18 mouse cellular contexts compared by ENCODE assay signal in the genomic region with DNA sequence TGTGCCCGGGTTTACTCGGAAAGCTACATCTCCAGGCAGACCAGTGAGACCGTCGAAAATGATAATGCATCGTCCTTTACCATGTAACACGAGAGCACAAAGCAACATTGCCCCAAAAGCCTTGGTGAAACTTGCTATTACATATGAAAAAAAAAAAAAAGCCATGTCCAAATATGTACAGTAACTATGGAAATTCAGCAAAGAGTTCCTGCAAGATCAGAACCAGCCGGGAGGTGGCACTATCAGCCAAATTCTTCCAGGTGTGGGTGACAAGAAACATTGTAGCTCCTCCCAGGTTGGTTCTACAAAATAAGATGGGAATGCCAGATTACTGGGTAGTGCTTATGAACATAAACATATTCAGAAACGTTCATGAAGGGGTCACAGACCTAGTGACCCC. TPM values are rescaled to one million over a fixed set of nuclear protein-coding genes. Genes with fewer than 3 reads are reported as not detected.
A peak's percentile ranks its signal among the peaks of the same experiment; 100 is the strongest.
DNase-seq lines count a peak whose midpoint lies in the region; TF ChIP-seq lines count a peak whose summit lies in the region.
"Had no signal": no experiment of that assay in that cellular context is flagged by ENCODE, and none has a peak within 500 bp of the region (broad histone marks: within the 10 kb centered on the region; RNA-seq: fewer than 3 reads in every experiment).

No protein-coding gene starts in this region.

- no peak overlapping the region for H3K4me3 ChIP-seq in lung, adult 2 months (replicated peaks; ENCODE audit: extremely low read depth, low read depth, low read length)
- H3K4me3 ChIP-seq: embryonic facial prominence, embryonic 15.5 days; forebrain, embryonic 15.5 days; intestine, embryonic 15.5 days; liver, embryonic 15.5 days; midbrain, embryonic 10.5 days had no signal

- TF ChIP-seq POLR2A in lung, adult 2 months (IDR thresholded peaks at IDR 0.05; ENCODE audit: borderline replicate concordance, extremely low read depth, low read depth, low read length), result no peak

- peak; percentile 31 for DNase-seq in kidney, adult 9 months
- DNase-seq in kidney, adult 18-20 months, result no peak
- DNase-seq in lung, postnatal 10 days, result peak; percentile 32
- DNase-seq in lung, adult 2 months, result no peak
- peak; percentile 67 for DNase-seq in NIH3T3 (ENCODE audit: low read depth)
- DNase-seq in naive thymus-derived CD4-positive, alpha-beta T cell, adult 2 months (ENCODE audit: low read depth), result peak; percentile 27
- DNase-seq in cerebellum, adult 9-10 months, result no peak
- DNase-seq: adrenal gland, postnatal 36 days; gastrocnemius, postnatal 10 days; right cerebral cortex, postnatal 25 days; thymus, postnatal 14 days had no signal

- no peak for TF ChIP-seq CTCF in lung, adult 2 months (IDR thresholded peaks at IDR 0.05; ENCODE audit: insufficient read depth, low read length)

- H3K4me1 ChIP-seq in lung, adult 2 months (ENCODE audit: control insufficient read depth, insufficient read depth, low read length), result no peaks in the 10 kb centered on the region
- H3K4me1 ChIP-seq: embryonic facial prominence, embryonic 15.5 days; forebrain, embryonic 15.5 days; intestine, embryonic 15.5 days; liver, embryonic 15.5 days; midbrain, embryonic 10.5 days had no signal

- WGBS in lung, adult 2 months, result 68% methylated on average over 8 of the region's 8 CpGs

RNA-seq across cellular contexts. Expression of gene Ccr6, which starts 21.1 kb away (rescaled TPM):
- polyA plus RNA-seq in lung, adult 2 months (2012; rRNA removed), result 2.4 and 4.8 TPM in 2 replicates
- polyA plus RNA-seq: embryonic facial prominence, embryonic 15.5 days; forebrain, embryonic 15.5 days; heart, embryonic 11.5 days; liver, embryonic 15.5 days; midbrain, embryonic 10.5 days; neural tube, embryonic 11.5 days had no signal

RNA-seq across cellular contexts. Expression of gene Mpc1, which starts 25.7 kb away (rescaled TPM):
- polyA plus RNA-seq in lung, adult 2 months (2012; rRNA removed), result 68.3 and 103 TPM in 2 replicates

RNA-seq across cellular contexts. Expression of gene Sft2d1, which starts 53.9 kb away (rescaled TPM):
- 74.2 and 78.1 TPM in 2 replicates for polyA plus RNA-seq in lung, adult 2 months (2012; rRNA removed)

Comparison
In these comparisons a context has a peak if more than half of its experiments do, and no peak if none do; other contexts are left out.
1. DNase-seq: peak in kidney, adult 9 months (single experiment), lung, postnatal 10 days (single experiment), NIH3T3 (single experiment) and naive thymus-derived CD4-positive, alpha-beta T cell, adult 2 months (single experiment); none in kidney, adult 18-20 months (single experiment), lung, adult 2 months (single experiment) and cerebellum, adult 9-10 months (single experiment).